Mouse (Mus musculus): ENCODE results near the gene Hist1h2ac.

The Hist1h2ac gene

DNA sequence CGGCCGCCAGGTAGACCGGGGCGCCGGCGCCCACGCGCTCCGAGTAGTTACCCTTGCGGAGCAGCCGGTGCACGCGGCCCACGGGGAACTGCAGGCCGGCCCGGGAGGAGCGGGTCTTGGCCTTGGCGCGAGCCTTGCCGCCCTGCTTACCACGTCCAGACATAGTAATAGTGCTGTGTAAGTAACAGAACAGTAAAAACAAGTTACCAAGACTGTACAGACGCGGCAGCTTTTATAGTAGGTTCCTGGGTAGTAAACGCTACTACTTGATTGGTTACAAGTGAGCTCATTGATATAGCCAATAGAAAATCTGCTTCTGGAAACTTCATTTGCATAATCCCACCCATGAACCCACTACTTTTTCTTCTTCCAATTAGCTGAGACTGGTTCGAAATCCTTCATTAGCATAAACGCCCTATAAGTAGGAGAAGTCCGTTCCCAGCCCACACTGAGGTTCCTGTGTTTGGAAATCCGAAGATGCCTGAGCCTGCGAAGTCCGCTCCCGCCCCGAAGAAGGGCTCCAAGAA lies at the start of gene Hist1h2ac, which contains the start of gene Hist1h2bc:
TSS of gene Hist1h2ac (minus strand) at position 194 of the 527 bp plus-strand sequence.
TSS of gene Hist1h2bc (plus strand) at position 445 of the 527 bp plus-strand sequence.
- DNase-seq (ENCODE audit: low spot score in 2 of 2), result peak; percentile 88 to 91

DNA sequence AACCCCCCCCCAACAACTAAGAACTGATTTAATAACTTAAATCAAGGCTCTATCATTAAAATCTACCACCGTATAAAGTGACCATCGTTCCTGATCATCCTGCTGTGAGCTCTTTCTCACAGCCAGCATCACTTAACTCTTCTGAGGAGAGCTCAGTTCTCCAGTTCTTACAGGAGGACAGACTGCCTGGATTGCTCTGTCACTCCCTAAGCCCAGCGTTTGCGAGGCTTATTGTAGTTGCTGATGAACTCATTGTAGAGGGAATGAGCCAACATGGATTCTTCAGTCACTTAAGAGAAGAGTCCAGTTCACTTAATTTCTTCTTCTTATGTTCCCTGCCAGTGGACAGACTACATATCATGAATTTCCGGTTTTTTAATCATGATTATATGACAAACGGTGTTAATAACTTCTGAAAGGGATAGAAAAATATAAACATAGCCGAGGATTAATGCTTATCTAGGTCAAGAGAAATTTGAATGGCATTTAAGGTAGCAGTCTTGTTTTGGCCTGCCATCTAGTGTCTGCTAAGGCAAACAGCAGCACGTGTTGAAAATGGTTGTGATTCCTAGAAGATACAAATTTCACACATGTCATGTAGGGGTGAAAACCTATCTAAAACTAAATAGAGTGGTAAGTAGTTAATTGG lies 48.5 kb upstream of the Hist1h2ac start:
- DNase-seq (ENCODE audit: low spot score in 2 of 2), result peak in 1 of 2 experiments; percentile 59

DNA sequence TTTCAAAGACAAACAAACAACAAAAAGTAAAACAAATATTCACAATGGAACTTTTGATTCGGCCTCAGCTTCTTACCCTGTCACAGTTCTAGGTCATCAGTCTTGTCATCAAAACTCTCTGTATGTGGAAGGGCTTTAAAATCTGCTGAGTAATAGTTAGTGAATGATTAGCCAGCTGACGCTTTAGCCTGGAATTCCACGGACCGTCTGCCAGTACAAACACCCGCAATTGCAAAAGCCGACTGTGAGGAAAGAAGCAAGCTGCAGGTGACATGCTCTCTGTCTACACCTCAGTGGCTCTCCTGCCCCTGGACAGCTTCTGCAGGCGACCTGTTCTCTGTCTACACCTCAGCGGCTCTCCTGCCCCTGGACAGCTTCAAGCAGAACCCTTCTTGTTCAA lies 46.7 kb upstream of the Hist1h2ac start:
- peak in 1 of 2 experiments; percentile 49 for DNase-seq (ENCODE audit: low spot score in 2 of 2)

DNA sequence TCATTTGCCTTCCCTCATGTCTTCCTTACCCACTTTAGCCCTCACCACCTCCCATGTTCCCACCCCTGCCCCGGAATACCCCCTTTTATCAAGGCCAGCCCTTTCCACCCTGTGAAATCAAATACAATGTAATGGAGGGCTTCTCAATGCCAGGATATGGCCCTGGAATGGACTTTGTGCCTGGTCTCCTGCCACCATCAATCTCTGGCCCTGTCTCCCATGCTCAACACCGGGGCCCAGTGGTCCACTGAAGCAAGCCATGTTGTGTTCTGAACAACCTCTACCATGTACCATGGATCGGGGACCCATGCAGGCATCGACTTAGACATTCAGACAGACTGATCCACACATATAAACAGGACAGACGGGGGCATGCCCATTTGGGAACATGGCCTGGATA lies 46.0 kb upstream of the Hist1h2ac start:
- peak in 1 of 2 experiments; percentile 54 for DNase-seq (ENCODE audit: low spot score in 2 of 2)

DNA sequence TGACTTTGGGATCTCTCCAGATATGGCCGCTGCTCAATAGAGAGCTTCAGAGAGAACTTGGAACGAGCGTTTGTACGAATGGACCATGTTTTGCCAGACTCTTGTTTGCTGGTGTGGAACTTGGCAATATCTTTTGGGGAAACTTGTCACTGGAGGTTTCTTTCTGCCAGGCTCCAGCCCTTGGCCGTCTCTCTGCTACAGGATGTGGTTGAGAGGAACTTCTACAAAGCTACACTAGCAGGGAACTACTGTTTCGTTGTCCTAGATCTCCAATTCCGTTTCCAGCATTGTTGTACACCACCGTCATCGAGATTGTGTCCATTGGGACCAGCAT lies 45.4 kb upstream of the Hist1h2ac start:
- DNase-seq (ENCODE audit: low spot score in 2 of 2), result peak in 1 of 2 experiments; percentile 49

DNA sequence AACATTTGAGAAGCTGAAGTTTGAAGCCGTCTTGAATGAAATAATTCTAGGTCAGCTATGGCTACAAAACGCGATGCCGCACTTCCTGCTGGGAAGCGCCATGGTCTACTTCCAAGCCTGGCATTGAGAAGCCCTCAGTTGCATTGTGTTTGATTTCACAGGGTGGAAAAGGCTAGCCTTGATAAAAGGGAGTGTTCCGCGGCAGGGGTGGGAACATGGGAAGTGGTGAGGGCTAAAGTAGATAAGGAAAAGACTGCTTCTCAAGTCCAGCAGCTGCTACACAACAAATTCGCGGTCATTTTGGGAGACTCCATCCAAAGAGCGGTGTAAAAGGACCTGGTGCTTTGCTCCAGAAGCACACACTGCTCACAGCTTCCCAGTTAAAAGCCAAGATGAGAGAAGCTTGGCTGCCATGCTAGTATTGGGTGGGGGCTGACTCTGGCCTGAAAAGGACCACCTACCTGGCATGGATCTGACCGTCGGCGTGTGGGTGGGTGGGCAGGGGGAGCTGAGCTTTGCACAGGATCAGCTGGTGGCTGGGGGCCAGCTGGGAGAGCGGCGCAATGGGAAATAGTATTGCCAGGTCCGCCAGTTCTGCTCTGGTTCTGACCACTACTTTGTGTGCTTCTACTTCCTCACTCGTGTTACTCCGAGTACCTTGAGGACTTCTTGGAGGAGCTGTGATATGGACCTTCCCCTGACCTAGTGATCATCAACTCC lies 44.9 kb upstream of the Hist1h2ac start:
- DNase-seq (ENCODE audit: low spot score in 2 of 2), result peak in 1 of 2 experiments; percentile 57

DNA sequence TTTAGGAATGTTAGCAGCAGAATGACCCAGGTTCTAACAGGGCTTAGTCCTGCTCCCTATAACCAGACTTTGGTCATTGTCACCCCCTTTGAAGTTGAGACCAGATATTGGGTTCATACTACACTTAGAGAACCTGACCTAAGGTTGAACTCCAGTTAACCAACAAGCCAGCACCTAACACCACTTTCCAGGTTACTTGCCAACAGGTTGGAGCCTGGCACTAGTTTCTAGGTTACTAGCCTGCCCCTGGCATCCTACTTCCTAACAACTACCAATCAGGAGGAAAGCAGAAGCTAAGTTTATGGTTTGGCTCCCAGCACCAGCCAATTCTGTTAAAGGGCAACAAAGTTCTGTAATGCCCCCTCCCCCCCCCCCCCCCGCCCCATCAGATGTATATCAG lies 41.5 kb upstream of the Hist1h2ac start:
- peak in 1 of 2 experiments; percentile 34 for DNase-seq (ENCODE audit: low spot score in 2 of 2)

DNA sequence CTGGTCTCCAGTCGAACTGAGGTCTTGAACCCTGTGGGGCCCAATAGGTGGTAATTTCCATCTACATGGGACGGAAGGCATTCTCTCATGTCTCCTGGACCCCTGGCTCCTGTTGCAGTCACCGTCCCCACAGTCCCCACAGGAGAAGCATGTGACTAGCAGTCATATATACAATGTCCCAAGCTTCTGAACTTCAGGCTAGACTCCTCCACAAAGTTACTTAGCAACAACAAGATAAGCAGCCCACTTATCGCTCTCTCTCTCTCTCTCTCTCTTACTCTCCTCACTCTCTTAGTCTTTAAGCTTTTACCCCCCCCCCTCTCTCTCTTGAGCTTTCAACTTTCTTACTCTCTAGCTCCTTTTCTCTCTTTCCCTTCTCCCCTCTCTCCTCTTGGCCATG lies 40.5 kb upstream of the Hist1h2ac start:
- no peak for DNase-seq (ENCODE audit: low spot score in 2 of 2)

DNA sequence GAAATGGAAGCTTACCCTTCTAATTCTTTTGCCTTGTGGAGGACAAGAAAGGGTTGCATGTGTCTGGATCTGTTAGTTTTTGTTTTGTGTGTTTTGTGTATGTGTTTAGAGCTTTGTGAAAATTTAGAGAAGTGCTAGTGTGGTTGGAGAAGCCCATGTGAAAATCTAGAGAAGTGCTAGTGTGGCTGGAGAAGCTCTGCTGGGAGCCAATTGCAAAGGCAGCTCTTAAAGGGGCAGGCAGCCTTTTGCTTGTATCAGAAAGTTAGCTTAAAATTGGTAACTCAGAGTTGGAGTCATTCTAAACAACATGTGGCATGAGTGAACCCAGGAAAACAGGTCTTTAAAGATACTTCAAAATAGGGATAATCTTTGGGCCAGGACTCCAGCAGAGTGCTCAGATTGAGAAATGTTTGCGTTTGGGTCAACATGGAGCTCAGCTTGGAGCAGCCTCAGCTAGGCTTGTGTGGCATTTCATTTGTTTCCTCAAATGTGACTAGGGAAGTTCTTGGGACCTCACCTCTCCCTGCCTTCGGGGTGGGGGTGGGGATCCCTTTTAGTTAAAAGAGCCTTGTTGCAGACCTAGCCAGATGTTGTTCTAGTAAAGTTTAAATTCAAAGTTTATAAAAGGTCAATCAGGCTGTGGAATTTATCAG lies 34.0 kb upstream of the Hist1h2ac start:
- peak in 1 of 2 experiments; percentile 40 for DNase-seq (ENCODE audit: low spot score in 2 of 2)

DNA sequence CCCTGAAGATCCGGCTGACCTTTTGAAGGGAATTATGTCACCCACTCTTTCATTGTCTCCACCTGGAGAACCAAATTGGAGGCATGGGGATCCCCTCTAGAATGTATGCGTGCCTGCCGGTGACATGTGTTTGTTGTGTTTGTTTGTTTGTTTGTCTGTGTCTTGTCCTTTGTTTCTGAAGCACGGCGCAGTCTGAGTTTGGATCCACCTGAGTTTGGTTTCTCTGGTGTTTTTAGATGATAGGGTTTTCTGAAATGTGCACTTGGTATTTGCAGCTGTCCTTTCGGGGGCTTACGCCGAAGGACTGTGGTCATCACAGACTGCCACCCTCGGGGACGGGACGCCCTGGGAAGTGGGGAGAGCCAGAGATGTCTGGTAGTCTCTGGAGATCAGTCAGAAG lies 33.4 kb upstream of the Hist1h2ac start:
- peak in 1 of 2 experiments; percentile 51 for DNase-seq (ENCODE audit: low spot score in 2 of 2)

DNA sequence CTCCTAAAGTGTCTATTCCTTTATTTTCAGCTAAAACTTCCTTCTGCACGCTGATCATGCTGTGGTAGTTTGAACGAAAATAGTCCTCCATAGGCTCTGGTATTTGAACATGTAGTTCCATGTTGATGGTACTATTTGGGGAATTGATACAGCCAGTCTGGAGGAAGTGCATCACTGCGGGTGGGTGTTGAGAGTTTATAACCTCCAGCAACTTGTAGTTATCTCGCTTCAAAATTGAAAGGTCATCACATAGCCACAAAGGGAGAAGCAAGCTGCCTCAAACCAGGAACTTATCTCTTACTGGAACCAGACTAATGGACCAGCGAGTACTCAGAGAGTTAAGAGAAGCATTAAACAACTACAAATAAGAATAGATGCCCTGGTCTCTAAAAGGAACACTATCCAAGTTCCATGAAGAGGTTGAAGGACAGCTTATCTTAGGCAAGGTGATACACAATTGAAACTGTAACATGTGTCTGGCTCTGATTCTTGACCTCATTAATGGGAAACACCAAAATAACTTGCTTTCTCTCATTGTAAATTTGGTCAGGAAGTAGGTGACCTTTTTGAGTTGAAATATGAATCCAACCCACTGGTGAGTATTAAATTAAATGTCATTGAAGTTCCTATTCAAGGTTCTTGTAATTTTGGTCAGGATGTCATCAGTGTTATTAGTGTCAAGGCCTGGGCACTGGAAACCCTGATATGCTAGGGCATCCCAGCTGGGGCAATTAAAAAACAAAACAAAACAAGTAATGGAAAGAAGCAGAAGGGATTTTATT lies 32.7 kb upstream of the Hist1h2ac start:
- DNase-seq (ENCODE audit: low spot score in 2 of 2), result peak in 1 of 2 experiments; percentile 16

DNA sequence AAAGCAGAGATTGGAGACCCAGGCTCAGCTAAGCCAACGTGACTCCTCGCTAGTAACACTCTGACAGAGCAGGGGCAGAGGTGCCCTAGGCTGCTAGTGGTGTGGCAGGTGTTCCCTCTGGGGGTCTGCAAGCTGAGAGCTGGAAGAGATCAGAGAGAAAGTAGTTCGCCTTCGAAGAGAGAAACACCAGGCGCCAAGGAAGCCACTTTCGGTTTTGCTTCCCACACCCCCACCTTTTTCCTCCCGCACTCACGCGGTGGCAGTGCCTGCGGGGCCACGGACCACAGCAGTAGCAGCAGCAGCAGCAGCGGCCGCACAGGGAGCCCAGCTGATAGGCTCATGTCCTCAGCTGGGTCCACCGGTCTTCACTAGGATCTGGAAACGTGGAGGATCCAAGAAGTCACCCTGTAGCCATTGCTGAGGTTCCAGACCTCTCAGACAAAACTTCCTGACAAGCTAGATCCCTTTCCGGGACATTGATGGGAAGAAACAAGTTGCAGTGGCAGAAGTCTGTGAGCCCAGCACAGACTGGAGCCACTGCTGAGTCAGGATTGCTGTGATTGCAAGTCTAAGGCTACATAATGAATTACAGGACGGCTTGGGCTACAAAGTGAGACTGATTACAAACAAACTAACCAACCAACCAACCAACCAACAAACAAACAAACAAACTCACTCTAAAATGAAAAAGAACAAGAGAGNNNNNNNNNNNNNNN lies 26.8 kb upstream of the Hist1h2ac start, which contains the start of gene Hfe:
TSS of gene Hfe (minus strand) at position 481 of the 716 bp plus-strand sequence.
- DNase-seq (ENCODE audit: low spot score in 2 of 2), result peak; percentile 40 to 69

DNA sequence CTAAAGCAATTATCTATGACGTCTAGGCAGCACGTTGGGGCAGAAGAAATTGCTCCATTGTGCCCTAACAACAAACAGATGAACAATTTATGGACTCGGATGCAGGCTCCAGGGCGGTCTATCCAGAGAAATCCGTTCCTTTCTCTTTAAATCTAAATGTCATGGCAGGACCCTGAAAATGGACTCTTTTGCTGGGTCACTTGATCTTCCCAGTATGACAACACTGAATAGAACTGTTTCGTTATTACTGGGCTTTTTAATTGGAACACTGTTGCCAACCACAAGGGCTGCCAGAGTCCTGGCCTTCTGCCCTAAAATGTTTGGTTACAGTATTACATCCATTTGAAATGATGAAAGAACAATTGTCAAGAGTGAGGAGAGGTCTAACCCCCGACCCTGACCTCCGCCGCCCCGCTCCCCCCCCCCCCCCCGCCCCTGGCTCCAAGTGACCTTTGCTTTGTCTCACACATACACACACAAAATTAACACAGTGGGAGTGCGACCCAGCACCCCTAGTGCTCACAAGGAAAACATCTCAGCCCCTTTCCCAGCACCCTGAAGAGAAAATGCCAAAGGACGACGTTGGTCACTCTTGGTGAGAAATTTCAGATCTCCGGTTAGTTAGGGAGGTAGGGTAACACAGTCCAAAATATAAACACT lies 26.1 kb upstream of the Hist1h2ac start:
- peak in 1 of 2 experiments; percentile 46 for DNase-seq (ENCODE audit: low spot score in 2 of 2)

DNA sequence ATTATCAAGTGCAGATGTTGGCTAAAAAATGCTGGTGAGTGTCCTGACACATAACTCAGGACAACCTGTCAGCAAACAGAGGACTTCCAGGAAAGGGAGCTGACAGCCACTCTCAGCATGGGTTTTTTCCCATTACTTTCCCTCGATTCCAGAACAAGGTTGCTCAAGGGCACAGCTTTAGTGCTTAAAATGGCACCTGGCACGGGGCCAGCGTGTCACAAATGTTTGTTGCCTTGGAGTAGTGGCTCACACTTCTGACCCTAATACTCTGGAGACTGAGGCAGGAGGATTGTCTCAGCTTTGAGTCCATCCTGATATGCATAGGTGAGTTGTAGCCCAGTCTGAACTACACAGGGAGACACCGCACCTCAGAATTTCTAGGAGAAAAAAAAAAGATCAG lies 24.9 kb upstream of the Hist1h2ac start:
- peak in 1 of 2 experiments; percentile 45 for DNase-seq (ENCODE audit: low spot score in 2 of 2)

DNA sequence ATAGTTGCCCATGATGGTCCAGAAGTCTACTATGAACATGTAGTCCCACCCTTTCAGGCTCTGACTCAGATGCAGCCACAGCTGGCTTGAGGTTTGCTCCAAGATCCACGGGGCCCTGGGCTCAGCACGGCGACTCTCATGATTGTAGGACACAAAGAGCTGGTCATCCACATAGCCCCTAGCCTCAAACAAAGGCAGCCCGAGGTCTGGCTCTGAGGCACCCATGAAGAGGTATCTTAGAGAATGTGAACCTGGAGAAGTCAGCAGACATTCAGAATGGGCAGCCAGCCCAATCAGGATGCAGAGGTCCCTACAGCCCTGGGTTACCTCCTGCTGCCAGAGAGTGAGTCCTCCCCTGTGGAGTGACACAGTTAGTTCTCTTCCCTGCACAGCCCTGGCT lies 24.3 kb upstream of the Hist1h2ac start:
- DNase-seq (ENCODE audit: low spot score in 2 of 2), result peak in 1 of 2 experiments; percentile 53

DNA sequence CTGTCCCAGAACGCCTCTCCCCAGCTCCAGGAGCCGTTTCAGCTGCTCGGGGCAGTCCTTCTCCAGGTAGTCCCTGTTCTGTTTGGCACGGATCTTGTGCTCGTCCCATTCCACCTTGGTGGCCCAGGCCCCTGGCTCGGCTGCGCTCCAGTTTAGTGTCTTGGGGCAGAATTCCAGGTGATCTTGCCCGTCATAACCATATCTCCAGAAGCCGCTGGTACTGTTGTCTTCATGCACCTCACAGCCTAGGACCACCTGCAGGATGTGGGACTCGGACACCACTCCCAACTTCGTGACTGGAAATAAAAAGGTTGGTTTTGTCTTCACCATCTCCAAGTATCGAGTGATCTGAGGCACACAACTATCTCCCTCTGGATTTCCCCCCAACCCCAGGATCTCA lies 23.0 kb upstream of the Hist1h2ac start:
- DNase-seq (ENCODE audit: low spot score in 2 of 2), result peak in 1 of 2 experiments; percentile 60

DNA sequence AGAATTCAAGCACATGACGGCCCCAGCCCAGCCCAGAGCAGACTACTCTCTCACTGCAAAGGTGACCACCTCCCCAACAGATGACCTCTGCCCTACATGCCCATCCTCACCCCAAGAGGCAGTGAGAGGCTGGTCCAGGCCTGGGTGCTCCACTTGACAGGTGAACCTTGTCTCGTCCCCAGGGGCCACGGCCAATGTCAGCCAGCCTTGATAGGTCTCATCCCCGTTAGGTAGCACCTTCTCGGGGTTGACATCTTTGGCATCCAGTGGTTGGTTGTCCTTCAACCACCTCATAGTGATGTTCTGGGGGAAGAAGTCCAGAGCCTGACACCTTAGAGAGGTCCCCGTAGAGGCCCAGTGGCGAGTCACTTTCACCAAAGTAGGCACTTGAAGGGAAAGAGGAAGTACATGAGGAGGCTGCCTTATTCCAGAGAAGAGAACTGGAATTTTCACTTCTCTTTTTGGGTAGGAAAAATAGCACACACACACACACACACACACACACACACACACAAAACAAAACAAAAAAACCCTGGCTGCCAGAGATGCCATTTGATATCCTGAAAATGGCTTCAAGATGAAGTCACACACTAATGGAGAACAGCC lies 22.1 kb upstream of the Hist1h2ac start:
- DNase-seq (ENCODE audit: low spot score in 2 of 2), result peak in 1 of 2 experiments; percentile 51

DNA sequence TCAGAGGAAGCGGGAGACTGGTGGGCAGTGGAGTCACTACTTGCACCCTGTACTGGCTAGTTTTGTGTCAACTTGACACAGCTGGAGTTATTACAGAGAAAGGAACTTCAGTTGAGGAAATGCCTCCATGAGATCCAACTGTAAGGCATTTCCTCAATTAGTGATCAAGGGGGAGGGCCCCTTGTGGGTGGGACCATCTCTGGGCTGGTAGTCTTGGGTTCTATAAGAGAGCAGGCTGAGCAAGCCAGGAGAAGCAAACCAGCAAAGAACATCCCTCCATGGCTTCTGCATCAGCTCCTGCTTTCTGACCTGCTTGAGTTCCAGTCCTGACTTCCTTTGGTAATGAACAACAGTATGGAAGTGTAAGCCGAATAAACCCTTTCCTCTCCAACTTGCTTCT lies 19.1 kb upstream of the Hist1h2ac start:
- DNase-seq (ENCODE audit: low spot score in 2 of 2), result peak in 1 of 2 experiments; percentile 47

DNA sequence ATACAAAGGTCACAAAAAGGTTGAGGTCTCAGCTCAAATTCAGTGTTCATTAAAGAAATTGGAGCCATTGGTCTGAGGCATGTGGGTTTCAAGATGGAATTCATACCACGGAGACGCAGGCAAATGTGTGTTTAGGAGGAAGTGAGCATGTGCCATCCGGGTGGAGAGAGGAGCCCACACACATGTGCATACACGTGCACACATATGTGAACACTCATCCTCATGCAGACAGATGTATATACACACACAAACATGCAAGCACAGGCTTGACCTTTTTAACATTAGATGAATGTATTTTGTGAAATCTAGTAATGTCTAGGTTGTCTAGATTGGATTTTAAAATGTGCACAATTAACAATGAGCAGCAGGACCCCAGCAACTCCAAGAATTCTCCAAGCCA lies 18.5 kb upstream of the Hist1h2ac start:
- peak in 1 of 2 experiments; percentile 49 for DNase-seq (ENCODE audit: low spot score in 2 of 2)

Measured in spleen, postnatal 4 days (tissue).